Mouse (Mus musculus): ENCODE data around the gene Dcdc2b. TPM values are rescaled to one million over a fixed set of nuclear protein-coding genes. Genes with fewer than 3 reads are reported as not detected.

Gene Dcdc2b
- polyA plus RNA-seq, 1 experiment = 1.4 TPM

DNA sequence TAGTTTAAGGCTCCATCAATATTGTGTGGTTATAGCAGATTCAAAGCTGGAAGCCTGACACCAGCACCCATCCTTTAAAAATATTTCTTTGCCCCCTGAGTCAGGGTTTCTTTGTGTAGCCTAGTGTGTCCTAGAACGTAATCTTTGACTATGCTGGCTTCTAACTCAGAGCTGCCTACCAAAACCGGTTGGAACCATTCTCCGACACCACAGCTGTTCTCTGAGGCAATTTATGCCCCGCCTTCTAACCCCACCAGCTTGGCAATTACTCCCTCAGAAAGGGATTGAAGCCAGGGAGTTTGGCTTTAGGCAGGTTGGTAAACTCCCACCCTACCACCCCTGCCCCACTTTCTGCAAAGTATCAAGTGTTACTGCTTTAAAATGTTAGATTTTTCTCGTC, 27.7 kb upstream of the Dcdc2b start:
- WGBS = 77% methylated on average over 5 of the region's 5 CpGs

DNA sequence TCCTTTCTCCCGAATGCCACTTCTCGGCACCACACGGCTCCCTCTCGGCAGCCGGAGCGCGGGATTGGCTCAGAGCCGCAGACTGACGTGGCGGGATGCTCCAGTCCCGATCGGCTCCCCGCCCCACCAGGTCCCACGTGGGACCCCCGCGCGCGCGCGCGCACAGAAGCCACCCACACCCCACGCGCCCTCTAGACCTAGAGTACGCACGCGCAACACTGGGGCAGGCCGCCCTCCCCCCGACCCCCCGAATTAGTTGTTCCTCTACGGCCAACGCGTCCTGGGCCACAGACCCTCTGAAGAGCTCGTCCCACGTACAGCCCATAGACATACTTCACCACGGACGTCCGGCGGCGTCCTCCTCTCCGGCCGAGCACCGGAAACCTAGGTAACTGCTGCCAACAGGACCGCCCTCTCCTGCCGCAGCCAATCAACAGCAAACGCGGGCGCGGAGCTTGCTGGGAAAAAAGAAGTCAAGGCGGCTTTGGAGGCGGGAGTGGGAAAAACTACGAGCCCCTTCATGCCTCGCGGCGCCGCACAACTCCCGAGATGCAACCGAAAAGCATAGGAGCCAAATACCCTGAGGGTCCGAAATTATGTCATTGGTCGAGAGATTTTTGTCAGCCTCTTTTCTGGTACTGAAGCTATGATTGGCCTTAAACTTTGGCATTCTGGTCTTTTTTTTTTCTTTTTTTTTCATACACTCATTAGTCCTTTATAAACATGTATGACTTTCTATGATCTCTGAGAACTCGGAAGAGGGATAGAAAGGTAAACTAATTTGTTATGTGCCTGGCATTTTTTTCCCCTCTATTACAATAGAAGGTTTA, 26.8 kb upstream of the Dcdc2b start, which contains the start of gene Txlna:
Gene Txlna, minus strand, starts transcription at position 428 of the 830 bp plus-strand sequence.
- peak within 1 kb of the TSS; percentile 79 for H3K4me3 ChIP-seq (ENCODE audit: extremely low read depth, insufficient read depth, insufficient read length)
- peak within 1 kb of the TSS; percentile 90 for H3K27ac ChIP-seq (ENCODE audit: insufficient read depth, low read length)
- peaks cover 17% of the 10 kb centered on the region for H3K36me3 ChIP-seq (ENCODE audit: control insufficient read depth, insufficient read depth, low read length)
- no peaks in the 10 kb centered on the region for H3K27me3 ChIP-seq (ENCODE audit: control insufficient read depth, insufficient read depth, low read length)
- DNase-seq (ENCODE audit: low read depth in 1 of 2, low spot score in 2 of 2) = peak; percentile 88 to 96
- peak; percentile 80 for TF ChIP-seq POLR2A (IDR thresholded peaks at IDR 0.05; ENCODE audit: low read depth, low read length)
- no peak for TF ChIP-seq CTCF (IDR thresholded peaks at IDR 0.05; ENCODE audit: extremely low read depth, insufficient read depth, insufficient read length, insufficient replicate concordance)
- peaks cover 4% of the 10 kb centered on the region; the same call in 1 of the 2 replicates for H3K4me1 ChIP-seq (ENCODE audit: control insufficient read depth, insufficient read depth, insufficient read length)
- under 1% methylated on average over 60 of the region's 60 CpGs for WGBS

More for the DNA sequence above, 27.7 kb upstream of the Dcdc2b start:
- DNase-seq (ENCODE audit: low read depth in 1 of 2, low spot score in 2 of 2) = no peak
- Histone ChIP-seq H3K4me1 (ENCODE audit: control insufficient read depth, insufficient read depth, insufficient read length) (peaks cover 4% of the 10 kb centered on the region; the same call in 1 of the 2 replicates), H3K4me3 (ENCODE audit: extremely low read depth, insufficient read depth, insufficient read length) (no peak overlapping the region), H3K36me3 (ENCODE audit: control insufficient read depth, insufficient read depth, low read length) (peaks cover 13% of the 10 kb centered on the region), H3K27ac (ENCODE audit: insufficient read depth, low read length) (no peak overlapping the region), H3K27me3 (ENCODE audit: control insufficient read depth, insufficient read depth, low read length) (no peaks in the 10 kb centered on the region)
- no peak for TF ChIP-seq CTCF (IDR thresholded peaks at IDR 0.05; ENCODE audit: extremely low read depth, insufficient read depth, insufficient read length, insufficient replicate concordance)
- TF ChIP-seq POLR2A (IDR thresholded peaks at IDR 0.05; ENCODE audit: low read depth, low read length) = no peak

DNA sequence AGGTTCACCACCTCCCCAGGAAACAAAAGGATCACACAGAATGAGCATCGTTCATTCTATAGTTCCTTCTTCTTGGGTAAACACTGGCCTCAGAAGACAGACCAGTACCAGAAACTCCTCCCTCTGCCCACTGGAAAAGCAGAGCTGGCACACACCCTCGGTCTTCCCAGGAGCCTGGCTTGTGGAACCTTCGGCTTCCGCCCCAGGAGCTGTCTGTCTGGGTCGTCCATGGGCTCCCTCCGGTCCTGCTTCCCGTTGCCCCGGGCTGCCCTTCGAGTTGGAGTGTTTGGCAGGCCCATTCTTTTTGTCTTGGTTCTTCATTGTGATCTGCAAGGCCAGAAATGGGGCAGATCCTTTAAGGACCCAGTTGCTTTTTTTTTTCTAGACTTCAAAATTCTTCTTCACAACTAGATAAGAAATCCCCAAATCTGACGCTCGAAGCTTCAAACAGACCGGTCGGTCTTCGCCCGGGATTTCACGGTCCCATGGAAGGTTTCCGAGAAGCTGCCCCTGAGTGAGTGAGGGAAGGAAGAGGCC, 26.1 kb upstream of the Dcdc2b start:
- TF ChIP-seq CTCF (IDR thresholded peaks at IDR 0.05; ENCODE audit: extremely low read depth, insufficient read depth, insufficient read length, insufficient replicate concordance) = no peak
- no peak for TF ChIP-seq POLR2A (IDR thresholded peaks at IDR 0.05; ENCODE audit: low read depth, low read length)
- H3K4me3 ChIP-seq (ENCODE audit: extremely low read depth, insufficient read depth, insufficient read length) = peak overlapping the region; percentile 79
- H3K27me3 ChIP-seq (ENCODE audit: control insufficient read depth, insufficient read depth, low read length) = no peaks in the 10 kb centered on the region
- DNase-seq (ENCODE audit: low read depth in 1 of 2, low spot score in 2 of 2) = peak in 1 of 2 experiments; percentile 7
- H3K4me1 ChIP-seq (ENCODE audit: control insufficient read depth, insufficient read depth, insufficient read length) = peaks cover 4% of the 10 kb centered on the region; the same call in 1 of the 2 replicates
- H3K36me3 ChIP-seq (ENCODE audit: control insufficient read depth, insufficient read depth, low read length) = peaks cover 18% of the 10 kb centered on the region
- 3% methylated on average over 17 of the region's 17 CpGs for WGBS
- H3K27ac ChIP-seq (ENCODE audit: insufficient read depth, low read length) = peak overlapping the region; percentile 90

DNA sequence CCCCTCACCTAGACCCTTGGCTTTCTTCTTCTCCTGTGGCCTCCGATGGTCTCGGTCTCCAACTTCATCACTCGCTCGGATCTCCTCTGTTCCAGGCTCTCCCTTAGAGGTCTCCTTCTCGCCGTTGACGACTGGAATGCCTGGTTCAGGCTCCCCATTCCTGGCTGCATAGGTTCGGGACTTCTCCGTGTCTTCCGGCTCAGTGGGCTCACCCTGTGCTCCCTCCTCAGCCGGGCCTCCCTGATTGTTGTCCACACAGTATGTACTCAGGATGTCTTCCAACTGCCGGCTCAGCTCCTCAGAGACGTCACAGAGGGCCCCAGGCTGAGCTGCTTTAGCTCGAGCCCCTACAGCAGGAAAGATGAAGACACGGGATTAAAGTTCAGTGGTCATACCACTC, 25.2 kb upstream of the Dcdc2b start:
- no peak for TF ChIP-seq CTCF (IDR thresholded peaks at IDR 0.05; ENCODE audit: extremely low read depth, insufficient read depth, insufficient read length, insufficient replicate concordance)
- no peak for TF ChIP-seq POLR2A (IDR thresholded peaks at IDR 0.05; ENCODE audit: low read depth, low read length)
- H3K36me3 ChIP-seq (ENCODE audit: control insufficient read depth, insufficient read depth, low read length) = peaks cover 18% of the 10 kb centered on the region
- H3K27ac ChIP-seq (ENCODE audit: insufficient read depth, low read length) = no peak overlapping the region
- H3K27me3 ChIP-seq (ENCODE audit: control insufficient read depth, insufficient read depth, low read length) = no peaks in the 10 kb centered on the region
- H3K4me1 ChIP-seq (ENCODE audit: control insufficient read depth, insufficient read depth, insufficient read length) = peaks cover 4% of the 10 kb centered on the region; the same call in 1 of the 2 replicates
- 87% methylated on average over 15 of the region's 15 CpGs for WGBS
- H3K4me3 ChIP-seq (ENCODE audit: extremely low read depth, insufficient read depth, insufficient read length) = no peak overlapping the region
- DNase-seq (ENCODE audit: low read depth in 1 of 2, low spot score in 2 of 2) = no peak

DNA sequence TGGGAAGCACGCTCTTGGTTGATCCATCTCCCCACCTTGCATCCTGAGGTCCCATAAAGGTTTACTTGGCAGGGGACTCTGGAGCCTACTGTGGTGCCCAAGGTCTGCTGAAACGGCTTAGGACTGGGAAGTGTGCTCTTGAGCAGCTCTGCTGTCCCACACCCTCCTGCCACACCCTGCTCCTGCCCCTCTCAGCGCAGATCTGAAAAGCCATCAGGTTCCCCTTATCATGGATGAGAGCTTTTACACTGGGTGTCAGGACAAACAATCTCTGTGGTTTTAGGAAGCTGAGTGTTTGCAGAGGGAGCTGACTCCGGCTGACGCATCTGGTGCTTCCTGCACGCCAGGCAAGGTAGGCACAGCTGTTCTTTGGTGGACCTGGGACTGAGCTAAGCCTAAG, 19.8 kb upstream of the Dcdc2b start:
- H3K27me3 ChIP-seq (ENCODE audit: control insufficient read depth, insufficient read depth, low read length) = no peaks in the 10 kb centered on the region
- 91% methylated on average over 6 of the region's 6 CpGs for WGBS
- H3K36me3 ChIP-seq (ENCODE audit: control insufficient read depth, insufficient read depth, low read length) = peaks cover 47% of the 10 kb centered on the region
- H3K27ac ChIP-seq (ENCODE audit: insufficient read depth, low read length) = no peak overlapping the region
- H3K4me3 ChIP-seq (ENCODE audit: extremely low read depth, insufficient read depth, insufficient read length) = no peak overlapping the region
- no peaks in the 10 kb centered on the region for H3K4me1 ChIP-seq (ENCODE audit: control insufficient read depth, insufficient read depth, insufficient read length)
- no peak for TF ChIP-seq POLR2A (IDR thresholded peaks at IDR 0.05; ENCODE audit: low read depth, low read length)
- TF ChIP-seq CTCF (IDR thresholded peaks at IDR 0.05; ENCODE audit: extremely low read depth, insufficient read depth, insufficient read length, insufficient replicate concordance) = no peak
- no peak for DNase-seq (ENCODE audit: low read depth in 1 of 2, low spot score in 2 of 2)

DNA sequence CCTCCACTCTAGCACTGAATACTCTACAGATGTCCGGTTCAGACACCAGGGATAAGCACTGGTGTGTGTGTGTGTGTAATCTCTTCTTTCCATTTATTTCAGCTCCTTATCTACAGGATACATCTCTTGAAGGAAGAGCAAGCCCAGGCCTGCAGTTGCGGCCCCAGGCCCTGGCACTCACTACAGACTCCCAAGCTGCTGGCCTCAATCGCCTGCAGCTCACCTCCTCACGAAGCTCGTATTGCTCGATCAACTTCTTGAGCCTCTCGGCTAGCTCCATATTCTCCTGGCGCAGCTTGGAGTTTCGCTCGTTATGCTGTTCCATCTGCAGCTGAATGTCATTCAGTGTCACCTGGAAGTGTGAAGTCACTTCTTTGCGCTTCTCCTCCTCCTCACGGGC, 17.8 kb upstream of the Dcdc2b start:
- Histone ChIP-seq H3K27ac (ENCODE audit: insufficient read depth, low read length) (no peak overlapping the region), H3K27me3 (ENCODE audit: control insufficient read depth, insufficient read depth, low read length) (no peaks in the 10 kb centered on the region), H3K4me3 (ENCODE audit: extremely low read depth, insufficient read depth, insufficient read length) (no peak overlapping the region), H3K36me3 (ENCODE audit: control insufficient read depth, insufficient read depth, low read length) (peaks cover 48% of the 10 kb centered on the region), H3K4me1 (ENCODE audit: control insufficient read depth, insufficient read depth, insufficient read length) (no peaks in the 10 kb centered on the region)
- TF ChIP-seq CTCF (IDR thresholded peaks at IDR 0.05; ENCODE audit: extremely low read depth, insufficient read depth, insufficient read length, insufficient replicate concordance) (no peak), POLR2A (IDR thresholded peaks at IDR 0.05; ENCODE audit: low read depth, low read length) (no peak)
- no peak for DNase-seq (ENCODE audit: low read depth in 1 of 2, low spot score in 2 of 2)
- WGBS = 91% methylated on average over 12 of the region's 12 CpGs
